Mouse (Mus musculus): ENCODE results near the gene Cpxcr1. TPM values are rescaled to one million over a fixed set of nuclear protein-coding genes. Genes with fewer than 3 reads are reported as not detected.

Cpxcr1 gene
- not detected for total RNA-seq (2021)

- intact Hi-C loops (cut with DNase I): no loop called here
These were observed at the start of gene Cpxcr1 for GRCm38 (mm10) chrX:116448644-116449043. Gene Cpxcr1 (plus strand): TSS chrX:116448944.

More at GRCm38 (mm10) chrX:116448644-116449043, at the start of gene Cpxcr1:
- no peak for DNase-seq (ENCODE audit: low spot score in 2 of 2)

Other genes starting within 250 kb of the Cpxcr1 start
- not detected for gene H2afb2, start 232.2 kb downstream of the Cpxcr1 start, total RNA-seq (2021)